Mouse (Mus musculus) G1E (cell line): ENCODE measurements around the gene Rnpepl1.

Source experiments
- CTCF ChIP-seq: IDR thresholded peaks from 2 replicates; pipeline ENCODE4 v1.5.1; 2012; ENCODE audit warnings: low read depth, low read length, inconsistent platforms, mixed read lengths
- GATA1 ChIP-seq: IDR thresholded peaks from 2 replicates; pipeline ENCODE4 v1.6.1; 2012; ENCODE audit warnings: borderline replicate concordance, low read length, inconsistent platforms, mixed read lengths
- TAL1 ChIP-seq: conservative IDR thresholded peaks from 2 replicates; pipeline ENCODE4 v1.6.1; 2012; ENCODE audit warnings: low read depth, low read length, inconsistent platforms, mixed read lengths

DNA sequence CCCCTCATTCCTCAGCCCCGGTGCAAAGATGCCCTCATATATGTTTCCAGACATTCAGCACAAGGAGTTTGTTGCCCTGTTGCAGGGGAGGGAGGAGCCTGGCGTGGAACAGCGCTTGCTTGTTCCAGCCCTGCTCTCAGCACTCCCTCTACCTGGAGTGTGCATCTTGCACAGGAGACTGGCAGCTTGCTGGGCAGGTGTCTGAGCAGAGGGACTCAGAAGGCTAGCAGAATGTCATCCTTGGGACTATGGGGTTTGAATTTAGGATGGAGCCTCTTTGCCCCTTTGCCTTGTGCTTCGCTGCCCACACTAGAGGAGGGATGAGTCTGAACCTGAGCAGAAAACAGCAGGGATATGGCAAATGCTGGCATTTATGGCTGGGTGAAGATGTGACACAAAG lies 29.2 kb downstream of the Rnpepl1 start:
- TF ChIP-seq CTCF = no peak
- no peak for TF ChIP-seq GATA1
- no peak for TF ChIP-seq TAL1
